9 mouse cellular contexts compared by ENCODE assay signal in genomic region chr14:60026647-60027046, GRCm38 (mm10).
DNase-seq lines count a peak whose midpoint lies in the region; ATAC-seq and TF ChIP-seq lines count a peak whose summit lies in the region.
"Had no signal": no experiment of that assay in that cellular context is flagged by ENCODE, and none has a peak within 500 bp of the region (broad histone marks: within the 10 kb centered on the region; RNA-seq: fewer than 3 reads in every experiment).

No protein-coding gene starts in this region.

- TF ChIP-seq CTCF in kidney, adult 2 months (conservative IDR thresholded peaks at IDR 0.05; ENCODE audit: insufficient read depth, insufficient read length, low read depth, low read length) = no peak
- TF ChIP-seq CTCF in heart, postnatal 0 days (IDR thresholded peaks at IDR 0.05; ENCODE audit: low read depth) = no peak

- no peaks in the 10 kb centered on the region for H3K27me3 ChIP-seq in kidney, adult 2 months (replicated peaks; ENCODE audit: control insufficient read depth, insufficient read depth, low read length)
- no peaks in the 10 kb centered on the region for H3K27me3 ChIP-seq in heart, postnatal 0 days (ENCODE audit: control insufficient read depth, insufficient read depth, low read length)
- no peaks in the 10 kb centered on the region for H3K27me3 ChIP-seq in intestine, embryonic 15.5 days (replicated peaks)
- no peaks in the 10 kb centered on the region for H3K27me3 ChIP-seq in hindbrain, embryonic 14.5 days (ENCODE audit: control insufficient read depth, insufficient read depth, low read length)
- H3K27me3 ChIP-seq: embryonic facial prominence, embryonic 13.5 days had no signal

- no peak for TF ChIP-seq POLR2A in kidney, adult 2 months (IDR thresholded peaks at IDR 0.05; ENCODE audit: low read depth, low read length)

- H3K4me1 ChIP-seq in kidney, adult 2 months (ENCODE audit: control insufficient read depth, insufficient read depth, low read length) = no peaks in the 10 kb centered on the region
- peaks cover 8% of the 10 kb centered on the region for H3K4me1 ChIP-seq in heart, postnatal 0 days (ENCODE audit: control insufficient read depth, insufficient read depth)
- H3K4me1 ChIP-seq in intestine, embryonic 15.5 days (replicated peaks) = no peaks in the 10 kb centered on the region
- no peaks in the 10 kb centered on the region for H3K4me1 ChIP-seq in hindbrain, embryonic 14.5 days (replicated peaks; ENCODE audit: control insufficient read depth, insufficient read depth, low read length)

- no peaks in the 10 kb centered on the region for H3K9me3 ChIP-seq in heart, postnatal 0 days (replicated peaks; ENCODE audit: control insufficient read depth, low read length)
- H3K9me3 ChIP-seq in intestine, embryonic 15.5 days = no peaks in the 10 kb centered on the region
- H3K9me3 ChIP-seq in hindbrain, embryonic 14.5 days (ENCODE audit: control insufficient read depth, low read length) = no peaks in the 10 kb centered on the region
- H3K9me3 ChIP-seq: embryonic facial prominence, embryonic 13.5 days had no signal

- ATAC-seq in heart, postnatal 0 days (ENCODE audit: insufficient read depth, low read depth) = peak; percentile 74
- no peak for ATAC-seq in intestine, embryonic 15.5 days
- no peak for ATAC-seq in hindbrain, embryonic 14.5 days (ENCODE audit: low FRiP score)

- no peak for TF ChIP-seq EP300 in heart, postnatal 0 days (IDR thresholded peaks at IDR 0.05; ENCODE audit: low read depth)

- H3K27ac ChIP-seq in kidney, adult 2 months (ENCODE audit: insufficient read depth, low read depth, low read length) = no peak overlapping the region
- 0 out of 2 replicates have a peak overlapping the region, but pooled peaks have one; percentile 17 for H3K27ac ChIP-seq in heart, postnatal 0 days (ENCODE audit: low read depth)
- no peak overlapping the region for H3K27ac ChIP-seq in intestine, embryonic 15.5 days
- H3K27ac ChIP-seq in hindbrain, embryonic 14.5 days = no peak overlapping the region
- H3K27ac ChIP-seq: embryonic facial prominence, embryonic 13.5 days had no signal

- DNase-seq in kidney, adult 2 months = peak; percentile 10
- no peak for DNase-seq in kidney, adult 11 months
- peak; percentile 14 for DNase-seq in fibroblast of lung, adult 2 months (ENCODE audit: low read depth)
- DNase-seq in heart, postnatal 0 days (ENCODE audit: low spot score) = peak; percentile 52
- DNase-seq in lung, adult 18-20 months = peak; percentile 75 to 77
- peak; percentile 85 for DNase-seq in telencephalon, adult 2 months (ENCODE audit: low read depth, low spot score)
- DNase-seq in hindbrain, embryonic 14.5 days (ENCODE audit: low spot score) = no peak

- H3K4me3 ChIP-seq in kidney, adult 2 months (ENCODE audit: insufficient read depth, low read depth, low read length) = no peak overlapping the region
- H3K4me3 ChIP-seq in heart, postnatal 0 days (ENCODE audit: low read depth, low read length) = no peak overlapping the region
- H3K4me3 ChIP-seq in intestine, embryonic 15.5 days (replicated peaks) = no peak overlapping the region
- no peak overlapping the region for H3K4me3 ChIP-seq in hindbrain, embryonic 14.5 days (replicated peaks; ENCODE audit: low read length)
- H3K4me3 ChIP-seq: embryonic facial prominence, embryonic 13.5 days had no signal

- H3K36me3 ChIP-seq in kidney, adult 2 months (ENCODE audit: control insufficient read depth, insufficient read depth, low read length) = no peaks in the 10 kb centered on the region
- no peaks in the 10 kb centered on the region for H3K36me3 ChIP-seq in heart, postnatal 0 days (replicated peaks; ENCODE audit: control insufficient read depth, insufficient read depth, low read length)
- no peaks in the 10 kb centered on the region for H3K36me3 ChIP-seq in intestine, embryonic 15.5 days
- H3K36me3 ChIP-seq in hindbrain, embryonic 14.5 days (replicated peaks; ENCODE audit: control insufficient read depth, insufficient read depth) = peaks cover 26% of the 10 kb centered on the region
- H3K36me3 ChIP-seq: embryonic facial prominence, embryonic 13.5 days had no signal

- H3K4me2 ChIP-seq in heart, postnatal 0 days (ENCODE audit: low read depth, low read length) = peak overlapping the region; percentile 10; the same call in 1 of the 2 replicates
- no peak overlapping the region for H3K4me2 ChIP-seq in intestine, embryonic 15.5 days (replicated peaks)
- no peak overlapping the region for H3K4me2 ChIP-seq in hindbrain, embryonic 14.5 days (replicated peaks)
- H3K4me2 ChIP-seq: embryonic facial prominence, embryonic 13.5 days had no signal

- H3K9ac ChIP-seq in heart, postnatal 0 days (replicated peaks; ENCODE audit: low read depth, low read length) = no peak overlapping the region
- no peak overlapping the region for H3K9ac ChIP-seq in intestine, embryonic 15.5 days
- no peak overlapping the region for H3K9ac ChIP-seq in hindbrain, embryonic 14.5 days
- H3K9ac ChIP-seq: embryonic facial prominence, embryonic 13.5 days had no signal

- 31% methylated on average over 8 of the region's 8 CpGs for WGBS in kidney, adult 2 months
- 24% methylated on average over 8 of the region's 8 CpGs for WGBS in heart, postnatal 0 days
- 46% methylated on average over 8 of the region's 8 CpGs for WGBS in intestine, embryonic 15.5 days
- WGBS in hindbrain, embryonic 14.5 days = 75% methylated on average over 8 of the region's 8 CpGs

Comparison
In these comparisons a context has a peak if more than half of its experiments do, and no peak if none do; other contexts are left out.
1. DNase-seq: peak in kidney, adult 2 months (single experiment), fibroblast of lung, adult 2 months (single experiment), heart, postnatal 0 days (single experiment), lung, adult 18-20 months (2 of 2) and telencephalon, adult 2 months (single experiment); none in kidney, adult 11 months (single experiment) and hindbrain, embryonic 14.5 days (single experiment).